Mouse (Mus musculus) heart, adult 8-10 months (tissue): ENCODE measurements around the gene Casp2. TPM values are rescaled to one million over a fixed set of nuclear protein-coding genes. Genes with fewer than 3 reads are reported as not detected.

ENCODE experiments used
- total RNA-seq, 4 experiments: library from RNA; stranded (reverse); gene quantifications; 2 replicates each; pipeline ENCODE4 v1.2.4; 2022

Gene Casp2
- total RNA-seq, 4 experiments from 2014 or later: 6.3 to 9.6 (median 7.5) TPM

Other genes with a start within 250 kb of the Casp2 start
- gene Sva, start 226.6 kb upstream of the Casp2 start, total RNA-seq: not detected
- gene Tas2r139, start 124.0 kb upstream of the Casp2 start, total RNA-seq: not detected
- not detected for gene Tas2r144, start 49.7 kb upstream of the Casp2 start, total RNA-seq
- gene Gstk1, start 19.1 kb upstream of the Casp2 start, total RNA-seq: 100 to 1,000 TPM; 139 to 181 (median 156) TPM
- under 1 TPM in 2 of 4 experiments, not detected in 2; 0.30 to 0.62 TPM for gene Tmem139, start 3.0 kb upstream of the Casp2 start, total RNA-seq
- 10 to 100 TPM in 1 of 4 experiments, 1 to 10 TPM in 3; 4.6 to 10.8 (median 7.5) TPM for gene Clcn1, start 21.7 kb downstream of the Casp2 start, total RNA-seq
- under 1 TPM; 0.44 to 0.82 (median 0.51) TPM for gene Fam131b, start 59.7 kb downstream of the Casp2 start, total RNA-seq
- gene Zyx, start 84.6 kb downstream of the Casp2 start, total RNA-seq: 10 to 100 TPM; 39.3 to 47.4 (median 44.6) TPM
- under 1 TPM; 0.19 to 0.37 (median 0.27) TPM for gene Epha1, start 108.3 kb downstream of the Casp2 start, total RNA-seq
- not detected for gene Tas2r143, start 135.3 kb downstream of the Casp2 start, total RNA-seq
- gene Tas2r135, start 140.4 kb downstream of the Casp2 start, total RNA-seq: under 1 TPM in 1 of 4 experiments, not detected in 3; 0.25 TPM
- not detected for gene Tas2r126, start 169.6 kb downstream of the Casp2 start, total RNA-seq
- not detected for gene Olfr458, start 200.2 kb downstream of the Casp2 start, total RNA-seq
- gene Olfr457, start 211.3 kb downstream of the Casp2 start, total RNA-seq: not detected
- not detected for gene Olfr456, start 222.2 kb downstream of the Casp2 start, total RNA-seq